Mouse (Mus musculus): ENCODE data around the gene Gm11437. TPM values are rescaled to one million over a fixed set of nuclear protein-coding genes. Genes with fewer than 3 reads are reported as not detected.
A peak's percentile ranks its signal among the peaks of the same experiment; 100 is the strongest.

Gm11437 gene
- total RNA-seq, 2 experiments from 2014 or later: not detected

DNA sequence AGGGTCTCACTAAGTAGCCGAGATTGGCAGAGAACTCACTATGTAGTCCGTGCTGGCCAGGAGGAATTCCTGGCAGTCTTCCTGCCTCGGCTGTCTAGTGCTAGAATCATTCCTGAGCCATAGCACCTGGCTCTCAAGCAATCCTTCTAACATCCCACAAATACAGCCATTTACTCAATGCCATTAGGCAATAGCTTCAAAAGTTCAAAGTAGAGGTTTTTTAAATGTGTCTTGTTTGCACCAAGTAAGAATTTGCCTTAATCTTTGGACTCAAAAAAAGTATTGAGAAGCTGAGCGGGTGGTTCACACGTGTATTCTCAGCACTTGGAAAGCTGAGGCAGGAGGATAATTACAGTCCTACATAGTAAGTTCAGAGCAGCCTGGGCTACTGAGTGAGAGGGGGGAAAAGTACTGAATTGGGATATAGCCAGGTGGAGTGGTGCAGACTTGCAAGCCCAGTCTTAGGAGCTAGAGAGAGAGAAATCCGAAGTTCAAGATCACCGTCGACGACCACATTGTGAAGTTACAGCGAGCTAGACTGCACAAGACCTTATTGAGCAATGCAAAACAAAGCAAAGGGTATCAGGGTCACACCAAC is 22.0 kb downstream of the Gm11437 start:
- no peak for DNase-seq (ENCODE audit: low spot score)

DNA sequence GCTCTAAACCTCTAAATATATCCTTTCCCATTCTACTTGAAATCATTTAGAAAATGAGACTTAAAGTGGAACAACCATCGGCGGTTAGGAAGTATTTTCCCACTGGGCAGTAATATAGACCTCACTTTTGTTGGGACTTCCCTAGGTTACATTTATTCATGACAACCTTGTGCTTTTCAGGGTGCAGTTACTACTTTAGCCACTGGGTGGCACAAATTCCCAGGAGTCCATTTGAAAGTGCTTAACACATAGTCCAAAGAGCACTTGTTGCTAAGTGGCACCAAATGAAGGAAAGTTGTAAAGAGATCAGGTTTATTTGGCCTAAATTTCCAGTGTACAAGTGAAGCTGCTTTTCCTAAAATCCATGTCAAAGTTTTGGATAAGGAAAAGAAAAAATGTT is 25.5 kb downstream of the Gm11437 start:
- peak; percentile 50 for DNase-seq (ENCODE audit: low spot score)

DNA sequence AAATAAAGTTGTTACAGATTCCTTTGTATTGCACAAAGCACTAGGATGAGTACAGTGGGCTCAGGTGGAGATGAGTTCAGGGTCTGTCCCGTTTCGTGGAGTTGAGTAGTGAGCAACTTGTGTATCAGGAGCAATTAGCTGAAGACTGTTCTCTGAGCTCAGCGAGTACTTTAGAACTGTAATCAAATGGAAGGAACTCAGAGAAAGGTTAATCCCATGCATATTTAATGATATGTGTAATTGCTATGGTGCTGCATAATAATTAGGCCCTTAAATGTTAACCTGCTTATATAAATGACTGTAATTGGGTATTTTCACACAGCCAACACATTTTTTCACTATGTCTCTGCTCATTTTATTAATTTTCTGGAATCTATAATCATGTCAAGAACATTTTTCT is 30.8 kb downstream of the Gm11437 start:
- no peak for DNase-seq (ENCODE audit: low spot score)

DNA sequence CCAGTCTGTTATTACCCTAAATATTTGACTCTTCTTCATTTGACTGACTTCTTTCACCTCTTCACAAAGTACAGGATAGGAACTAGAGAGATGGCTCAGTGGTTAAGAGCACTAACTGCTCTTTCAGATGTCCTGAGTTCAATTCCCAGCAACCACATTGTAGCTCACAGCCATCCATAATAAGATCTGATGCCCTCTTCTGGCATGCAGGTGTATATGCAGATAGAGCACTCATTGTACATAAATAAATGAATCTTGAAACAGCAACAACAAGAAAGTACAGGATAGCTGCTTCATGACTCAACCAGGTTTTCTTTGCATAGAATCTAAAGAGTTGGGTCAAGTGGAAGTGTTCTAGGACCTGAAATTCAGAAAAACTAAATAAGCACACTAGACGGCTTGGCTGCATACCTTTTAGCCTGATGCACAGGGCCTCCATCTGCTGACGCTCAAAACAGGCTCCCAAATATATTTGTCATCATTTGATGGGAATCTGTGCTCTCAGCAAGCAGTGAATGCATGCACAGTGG is 32.9 kb downstream of the Gm11437 start:
- no peak for DNase-seq (ENCODE audit: low spot score)

DNA sequence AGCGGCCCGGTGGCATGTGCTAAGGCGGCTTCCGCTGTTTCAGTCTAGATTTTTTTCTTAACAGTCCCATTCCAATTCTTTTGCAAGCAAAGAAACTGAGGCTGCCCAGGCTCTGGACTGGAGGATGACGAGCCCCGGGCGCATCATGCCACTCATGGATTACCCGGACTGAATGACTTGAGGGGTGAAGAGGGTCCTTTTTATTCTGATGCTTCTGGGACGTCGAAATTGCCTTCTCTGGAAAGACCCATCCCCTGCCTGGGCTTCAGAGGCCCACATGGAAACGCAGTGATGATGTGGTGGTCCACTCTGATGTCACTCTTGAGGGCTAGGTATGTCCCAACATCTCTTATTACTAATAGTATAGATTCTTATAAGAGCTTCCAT is 37.5 kb downstream of the Gm11437 start:
- no peak for DNase-seq (ENCODE audit: low spot score)

DNA sequence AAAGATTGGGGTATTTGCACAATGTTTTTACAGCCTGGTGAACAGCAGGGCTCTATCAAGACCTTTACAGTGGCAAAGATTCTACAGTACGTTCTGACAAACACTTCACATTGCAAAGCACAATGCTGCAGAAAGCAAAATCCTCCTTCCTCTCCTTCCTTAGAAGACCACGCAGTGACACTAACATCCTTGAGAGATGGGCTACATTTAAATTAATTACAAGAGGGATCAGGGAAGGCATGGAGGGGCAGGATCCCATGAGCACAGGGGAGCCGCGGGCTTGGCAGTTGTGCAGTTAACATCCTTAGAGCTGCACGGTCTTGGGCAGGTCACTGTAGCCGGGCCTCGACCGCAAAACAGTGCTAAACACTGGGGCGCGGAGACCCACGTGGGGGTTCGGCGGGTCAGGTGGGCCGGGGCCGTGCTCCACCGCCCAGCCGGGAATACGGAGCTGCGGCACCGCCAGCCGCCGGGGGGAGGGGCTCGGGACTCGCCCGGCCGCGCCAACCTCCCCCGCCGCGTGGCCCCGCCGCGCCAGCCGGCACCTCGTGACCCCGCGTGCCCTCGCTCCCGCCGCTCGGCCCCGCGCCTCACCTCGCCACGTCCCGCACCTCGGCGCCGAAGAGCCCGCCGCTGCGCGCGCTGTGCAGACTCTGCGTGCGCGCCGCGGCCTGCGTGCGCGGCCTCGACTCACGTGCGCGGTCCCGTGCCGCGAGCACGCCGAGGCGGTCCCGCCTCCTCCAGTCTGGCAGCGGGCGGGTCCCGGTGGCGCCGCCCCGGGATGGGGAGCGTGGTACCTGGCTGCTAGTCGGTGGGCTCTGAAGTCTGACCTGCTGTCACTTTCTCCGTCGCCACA is 38.1 kb downstream of the Gm11437 start, which contains the start of the genes Tada2a and Acaca:
TSS of gene Tada2a (minus strand) at position 658 of the 856 bp plus-strand sequence.
TSS of gene Acaca (plus strand) at position 730 of the 856 bp plus-strand sequence.
- DNase-seq (ENCODE audit: low spot score): peak; percentile 66

DNA sequence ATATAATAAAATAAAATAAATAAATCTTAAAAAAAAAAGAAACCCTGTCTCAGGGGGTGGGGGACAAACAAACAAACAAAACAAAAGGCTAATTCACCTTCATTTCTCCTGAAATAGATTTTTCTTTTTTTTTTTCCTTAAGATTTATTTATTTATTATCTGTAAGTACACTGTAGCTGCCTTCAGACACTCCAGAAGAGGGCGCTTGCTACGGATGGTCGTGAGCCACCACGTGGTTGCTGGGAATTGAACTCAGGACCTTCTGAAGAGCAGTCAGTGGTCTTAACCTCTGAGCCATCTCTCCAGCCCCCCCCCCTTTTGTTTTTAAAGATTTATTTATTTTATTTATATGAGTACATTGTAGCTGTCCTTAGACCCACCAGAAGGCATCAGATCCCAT is 39.3 kb downstream of the Gm11437 start:
- no peak for DNase-seq (ENCODE audit: low spot score)

DNA sequence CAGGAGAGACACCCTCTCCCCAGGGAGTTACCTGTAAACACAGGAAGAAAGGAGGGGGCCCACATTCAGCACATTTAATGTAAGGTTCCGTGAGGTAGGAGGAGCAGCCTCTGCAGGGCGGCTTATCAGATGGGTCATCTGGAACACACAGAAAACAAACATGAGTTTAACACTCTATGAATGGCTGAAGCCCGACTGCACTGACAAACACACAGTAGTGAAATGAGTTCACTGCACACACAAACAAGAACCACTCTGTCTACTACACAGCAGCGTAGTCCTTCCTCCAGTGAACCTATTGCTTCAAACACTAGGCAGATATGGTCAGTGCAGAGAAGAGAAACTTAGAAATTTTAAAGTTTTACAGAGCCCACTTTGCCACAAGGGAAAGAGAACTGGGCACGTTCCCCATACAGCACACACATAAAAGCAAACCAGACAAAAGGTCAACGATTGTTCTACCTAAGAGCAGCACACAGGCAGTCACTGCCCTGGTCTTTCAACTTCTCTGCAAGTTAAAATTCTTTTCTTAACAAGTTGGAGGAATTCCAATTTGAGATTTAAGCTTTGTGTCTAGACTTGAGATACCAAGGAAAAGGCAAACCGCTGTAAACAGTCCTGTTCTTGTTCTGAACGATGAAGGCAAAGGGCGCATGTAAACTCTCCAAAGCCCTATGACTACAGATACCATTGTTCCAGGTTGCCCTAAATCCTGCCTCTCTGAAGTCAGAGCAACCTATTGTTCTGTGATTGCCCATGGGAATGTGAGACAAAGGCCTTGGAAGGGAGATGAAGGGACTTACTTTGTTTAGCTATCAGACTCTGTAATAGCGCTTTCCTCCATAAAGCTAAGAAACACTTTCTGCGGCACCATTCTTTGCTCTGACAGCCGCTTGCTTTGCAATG is 46.0 kb downstream of the Gm11437 start:
- DNase-seq (ENCODE audit: low spot score): no peak

DNA sequence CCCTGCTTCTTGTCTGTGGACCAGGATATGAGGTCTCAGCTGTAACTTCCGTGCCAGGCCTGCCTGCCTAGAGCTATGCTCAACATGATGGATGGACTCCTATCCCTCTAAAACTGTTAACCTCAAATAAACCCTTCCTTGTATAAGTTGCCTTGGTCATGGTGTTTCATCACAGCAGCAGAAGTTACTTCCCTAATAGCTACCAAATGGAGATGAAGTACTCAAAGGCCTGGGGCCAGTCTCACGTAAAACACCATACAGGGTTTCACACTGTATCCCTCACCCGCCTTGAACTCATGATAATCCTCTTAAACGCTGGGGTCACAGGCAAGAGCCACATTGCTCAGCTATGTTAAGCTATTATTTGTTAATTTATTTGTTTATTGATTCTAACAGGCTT is 49.8 kb downstream of the Gm11437 start:
- no peak for DNase-seq (ENCODE audit: low spot score)

DNA sequence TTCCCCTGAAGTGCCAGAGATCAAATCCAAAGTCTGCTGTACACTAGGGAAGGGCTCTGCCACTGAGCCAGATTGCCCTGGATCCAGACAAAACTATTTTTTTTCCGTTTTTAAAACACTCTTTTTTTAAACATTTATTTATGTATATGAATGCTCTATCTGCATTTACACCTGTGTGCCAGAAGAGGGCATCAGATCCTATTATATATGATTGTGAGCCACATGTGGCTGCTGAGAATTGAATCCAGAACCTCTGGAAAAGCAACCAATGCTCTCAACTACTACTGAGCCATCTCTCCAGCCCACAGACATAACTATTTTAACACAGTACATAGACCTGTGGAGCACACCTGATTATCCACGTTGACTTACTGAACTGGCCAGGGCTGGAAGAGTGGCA is 51.1 kb downstream of the Gm11437 start:
- DNase-seq (ENCODE audit: low spot score): no peak

DNA sequence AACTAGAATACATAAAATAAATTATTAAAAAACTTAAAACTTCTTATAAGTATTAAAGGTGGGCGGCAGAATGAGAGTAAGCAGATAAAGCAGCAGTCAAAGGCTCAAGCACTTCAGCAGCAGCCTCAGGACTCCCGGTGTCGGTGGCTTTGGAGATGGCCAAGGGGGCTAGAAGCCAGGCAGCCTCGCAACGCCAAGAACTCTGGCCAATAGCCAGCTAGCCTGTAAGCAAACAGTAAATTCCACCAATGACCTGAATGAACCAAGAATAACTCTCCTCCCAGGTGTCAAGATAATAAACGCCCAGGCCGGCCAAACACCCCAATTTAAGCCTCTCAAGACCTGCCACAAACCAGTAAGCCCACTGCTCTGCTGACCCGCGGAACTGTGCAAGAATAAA is 51.6 kb downstream of the Gm11437 start:
- DNase-seq (ENCODE audit: low spot score): peak; percentile 36

DNA sequence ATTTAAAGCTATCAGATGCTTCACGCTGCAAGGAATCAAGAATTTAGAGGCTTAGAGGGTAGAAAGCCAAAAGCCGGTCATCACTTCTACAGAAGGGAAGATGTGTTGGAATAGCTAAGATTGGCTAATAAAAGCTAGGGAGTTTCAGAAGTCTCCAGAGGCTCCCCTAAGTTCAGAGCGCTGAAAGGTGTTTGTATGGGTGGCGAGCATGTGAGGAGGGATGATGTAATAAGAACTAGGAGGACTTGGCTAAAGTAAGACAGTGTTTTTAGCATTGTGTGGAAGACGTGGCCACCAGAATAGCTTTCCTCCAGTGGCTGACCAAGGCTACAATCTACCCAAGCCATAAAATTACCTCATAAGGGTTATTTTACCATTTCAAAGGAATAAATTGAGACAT is 53.7 kb downstream of the Gm11437 start:
- peak; percentile 20 for DNase-seq (ENCODE audit: low spot score)

DNA sequence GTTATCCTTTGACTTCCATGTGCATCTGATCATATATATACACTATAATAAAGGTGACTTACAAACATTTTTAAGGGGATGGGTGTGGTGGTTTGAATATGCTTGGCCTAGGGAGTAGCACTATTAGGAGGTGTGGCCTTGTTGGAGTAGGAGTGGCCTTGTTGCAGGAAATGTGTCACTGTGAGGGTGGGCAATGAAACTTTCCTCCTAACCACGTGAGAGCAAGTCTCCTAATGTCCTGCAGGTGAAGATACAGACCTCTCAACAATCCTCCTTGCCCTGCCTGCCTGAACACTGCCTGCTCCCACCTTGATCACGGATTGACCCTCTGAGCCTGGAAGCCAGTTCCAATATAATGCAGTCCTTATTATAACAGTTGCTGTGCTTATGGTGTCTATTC is 60.1 kb downstream of the Gm11437 start:
- no peak for DNase-seq (ENCODE audit: low spot score)

DNA sequence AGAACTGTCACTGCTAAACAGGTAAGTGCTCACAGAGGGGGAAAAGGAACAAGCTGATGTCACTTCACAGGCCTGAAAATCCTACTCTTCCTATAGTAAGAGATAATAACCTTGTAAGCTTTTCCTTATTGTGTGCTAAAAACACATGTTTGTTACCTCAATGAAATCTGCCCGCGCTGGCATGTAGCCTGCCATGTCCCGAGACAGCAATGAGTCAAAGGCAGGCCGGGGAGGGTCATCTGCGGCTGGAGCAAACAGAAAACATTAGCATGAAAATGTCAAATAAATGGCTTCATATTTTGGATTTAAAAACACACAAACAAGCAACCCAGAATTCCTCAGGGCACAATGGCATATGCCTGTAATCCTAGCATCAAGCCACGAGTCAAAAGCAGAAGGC is 63.2 kb downstream of the Gm11437 start:
- DNase-seq (ENCODE audit: low spot score): no peak

DNA sequence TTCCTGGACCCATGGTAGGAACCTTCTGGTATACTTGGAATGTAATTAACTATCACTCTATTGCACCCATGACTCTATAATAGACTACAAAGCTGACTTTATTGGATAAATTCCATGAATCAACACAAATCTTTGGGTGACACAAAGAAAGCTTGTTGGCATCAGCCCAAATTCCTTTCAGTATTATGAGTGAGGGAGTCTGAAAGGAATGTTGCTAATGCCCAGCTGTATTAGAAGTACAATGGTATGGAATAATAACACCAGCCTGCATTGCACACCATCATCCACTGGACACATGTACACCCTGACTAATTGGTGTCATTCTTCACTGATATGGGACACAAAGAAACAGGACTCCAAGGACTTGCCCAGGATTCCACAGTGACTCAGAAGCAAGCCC is 66.1 kb downstream of the Gm11437 start:
- no peak for DNase-seq (ENCODE audit: low spot score)

Other genes with a start within 250 kb of the Gm11437 start
- 10 to 100 TPM in 1 of 2 experiments, 1 to 10 TPM in 1; 9.5 to 10.5 TPM for gene Ddx52, start 225.4 kb downstream of the Gm11437 start, total RNA-seq (2021)
- gene Synrg, start 203.0 kb downstream of the Gm11437 start, total RNA-seq (2021): 10 to 100 TPM; 40.4 to 40.6 TPM
- 1 to 10 TPM; 6.0 to 7.7 TPM for gene Dusp14, start 98.2 kb downstream of the Gm11437 start, total RNA-seq (2021)
- gene Tada2a, start 37.9 kb downstream of the Gm11437 start, total RNA-seq (2021): 10 to 100 TPM; 11.4 to 12.5 TPM
- gene Acaca, start 37.8 kb downstream of the Gm11437 start, total RNA-seq (2021): 10 to 100 TPM; 11.4 to 17.3 TPM

All from gastrocnemius, adult 18-20 months (tissue).